Mouse (Mus musculus) bone marrow, adult 2 months (tissue): Measurements from ENCODE around the gene Borcs8.

Experiments
- CTCF ChIP-seq: fragments of 200-500 bp; IDR thresholded peaks from 2 replicates; pipeline ENCODE4 v1.5.1; 2011; ENCODE audit warnings: low read length, control low read depth; ENCODE audit not compliant: control insufficient read depth, insufficient read depth
- POLR2A ChIP-seq: fragments of 200-500 bp; IDR thresholded peaks from 2 replicates; pipeline ENCODE4 v1.6.1; 2011; ENCODE audit warnings: low read depth, mild to moderate bottlenecking, control low read depth, low read length, borderline replicate concordance; ENCODE audit not compliant: control insufficient read depth

DNA sequence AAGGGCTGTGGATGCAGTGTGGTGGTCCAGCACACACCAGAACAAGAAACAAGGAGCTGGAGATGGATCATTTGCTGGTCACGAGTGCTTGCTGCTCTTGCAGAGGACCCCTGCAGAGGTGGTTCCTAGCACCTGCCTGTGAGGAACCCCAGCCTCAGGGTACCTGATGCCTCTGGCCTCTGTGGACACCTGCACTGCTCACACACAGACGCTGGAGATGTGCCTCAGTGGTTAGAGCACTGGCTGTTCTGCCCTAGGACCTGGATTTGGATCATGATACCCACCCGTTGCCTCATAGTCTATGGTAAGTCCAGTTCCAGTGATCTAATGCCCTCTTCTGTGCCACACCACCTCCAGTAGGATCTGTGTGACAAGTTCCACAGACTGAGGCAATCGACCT is 2.7 kb upstream of the Borcs8 start:
- no peak for TF ChIP-seq POLR2A
- TF ChIP-seq CTCF: no peak
